Mouse (Mus musculus): ENCODE measurements around the gene Tssk2.

GRCm38 (mm10) chr16:17943466-17943865 lies 45.0 kb downstream of the Tssk2 start:
- TF ChIP-seq CTCF (IDR thresholded peaks at IDR 0.05; ENCODE audit: extremely low read depth, insufficient read depth, insufficient read length, insufficient replicate concordance) = no peak
- no peak for TF ChIP-seq POLR2A (IDR thresholded peaks at IDR 0.05; ENCODE audit: low read depth, low read length)

All from spleen, adult 2 months (tissue).